Mouse (Mus musculus) T-helper 1 cell (primary cell): ENCODE data around the gene Stmn1.

Source experiments
- in situ Hi-C: fragments of 300-600 bp; cut with MboI, MseI; formaldehyde crosslinking; loops from one replicate; pipeline ENCODE4 v1.15.1; 2025; ENCODE audit warnings: high pct_unique_total_duplicates

Gene Stmn1

GRCm38 (mm10) chr4:134458856-134459255, 9.3 kb upstream of the Stmn1 start:
- in situ Hi-C loops = no loop called here

- in situ Hi-C loops = no loop called here
Measured at GRCm38 (mm10) chr4:134460277-134460676, 7.8 kb upstream of the Stmn1 start.

GRCm38 (mm10) chr4:134461252-134461651, 6.9 kb upstream of the Stmn1 start:
- in situ Hi-C loops = no loop called here

- in situ Hi-C loops = loop anchor here (5.0 kb wide), 1 partner anchor 63 kb away; no protein-coding TSS in a partner anchor
Measured at GRCm38 (mm10) chr4:134465789-134466188, 2.3 kb upstream of the Stmn1 start.

GRCm38 (mm10) chr4:134466381-134467262, 1.5 kb upstream of the Stmn1 start:
- in situ Hi-C loops = loop anchor here (5.0 kb wide), 1 partner anchor 64 kb away; no protein-coding TSS in a partner anchor

- in situ Hi-C loops = loop anchor here (5.0 kb wide), 1 partner anchor 65 kb away; no protein-coding TSS in a partner anchor
Measured at GRCm38 (mm10) chr4:134467435-134468214, 495 bp upstream of the Stmn1 start.

GRCm38 (mm10) chr4:134468578-134469266, 602 bp downstream of the Stmn1 start:
- in situ Hi-C loops = loop anchor here (5.0 kb wide), 1 partner anchor 66 kb away; no protein-coding TSS in a partner anchor

- in situ Hi-C loops = loop anchor here (5.0 kb wide), 1 partner anchor 67 kb away; no protein-coding TSS in a partner anchor
Measured at GRCm38 (mm10) chr4:134469341-134469796, 1.2 kb downstream of the Stmn1 start.

GRCm38 (mm10) chr4:134469985-134470384, 1.9 kb downstream of the Stmn1 start:
- in situ Hi-C loops = loop anchor here (5.0 kb wide), 1 partner anchor 68 kb away; no protein-coding TSS in a partner anchor

- in situ Hi-C loops = no loop called here
Measured at GRCm38 (mm10) chr4:134471469-134471868, 3.3 kb downstream of the Stmn1 start.

- in situ Hi-C loops = no loop called here
Measured at GRCm38 (mm10) chr4:134473764-134474163, 5.6 kb downstream of the Stmn1 start.

- in situ Hi-C loops = no loop called here
Measured at GRCm38 (mm10) chr4:134474240-134474639, 6.1 kb downstream of the Stmn1 start.

GRCm38 (mm10) chr4:134476899-134477298, 8.8 kb downstream of the Stmn1 start:
- in situ Hi-C loops = no loop called here

- in situ Hi-C loops = no loop called here
Measured at GRCm38 (mm10) chr4:134478031-134478430, 9.9 kb downstream of the Stmn1 start.

GRCm38 (mm10) chr4:134479839-134480238, 11.7 kb downstream of the Stmn1 start:
- in situ Hi-C loops = no loop called here

- in situ Hi-C loops = no loop called here
Measured at GRCm38 (mm10) chr4:134480864-134481263, 12.7 kb downstream of the Stmn1 start.

GRCm38 (mm10) chr4:134481270-134481669, 13.2 kb downstream of the Stmn1 start:
- in situ Hi-C loops = no loop called here

- in situ Hi-C loops = no loop called here
Measured at GRCm38 (mm10) chr4:134482442-134482841, 14.3 kb downstream of the Stmn1 start.

- in situ Hi-C loops = no loop called here
Measured at GRCm38 (mm10) chr4:134483078-134483688, 15.1 kb downstream of the Stmn1 start.

GRCm38 (mm10) chr4:134483696-134484095, 15.6 kb downstream of the Stmn1 start:
- in situ Hi-C loops = no loop called here

GRCm38 (mm10) chr4:134484231-134484630, 16.1 kb downstream of the Stmn1 start:
- in situ Hi-C loops = no loop called here
